Mouse (Mus musculus): ENCODE measurements at regions not wholly inside any gene's neighbourhood (a gene's known extent, or its start where the extent isn't known, plus 50 kb on each side); places are given as distances from the start of the nearest gene placed in this dataset.

GRCm38 (mm10) chr19:49375754-49376619 lies 1170.2 kb downstream of the Sorcs3 start:
- no peak for DNase-seq (ENCODE audit: low spot score in 2 of 2)

DNA sequence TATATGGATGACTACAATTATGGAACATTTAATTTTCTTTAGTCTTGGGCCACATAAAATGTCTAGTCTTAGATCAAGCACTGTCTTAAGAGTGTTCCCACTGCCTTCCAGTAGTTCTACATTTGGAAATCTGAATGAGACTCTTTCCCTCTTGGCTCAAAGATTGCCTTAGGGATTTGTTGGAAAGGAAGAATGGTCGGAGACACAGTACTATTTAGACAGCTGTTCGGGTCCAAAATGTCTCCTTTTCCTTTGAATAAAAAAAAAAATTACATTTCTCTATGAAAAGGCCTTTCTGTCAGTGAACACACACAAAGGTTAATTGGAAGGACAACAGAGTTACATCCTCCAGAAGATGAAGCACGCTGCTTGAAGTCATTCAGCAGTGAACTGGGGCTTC lies 1173.8 kb downstream of the Sorcs3 start:
- DNase-seq (ENCODE audit: low spot score in 2 of 2): no peak

DNA sequence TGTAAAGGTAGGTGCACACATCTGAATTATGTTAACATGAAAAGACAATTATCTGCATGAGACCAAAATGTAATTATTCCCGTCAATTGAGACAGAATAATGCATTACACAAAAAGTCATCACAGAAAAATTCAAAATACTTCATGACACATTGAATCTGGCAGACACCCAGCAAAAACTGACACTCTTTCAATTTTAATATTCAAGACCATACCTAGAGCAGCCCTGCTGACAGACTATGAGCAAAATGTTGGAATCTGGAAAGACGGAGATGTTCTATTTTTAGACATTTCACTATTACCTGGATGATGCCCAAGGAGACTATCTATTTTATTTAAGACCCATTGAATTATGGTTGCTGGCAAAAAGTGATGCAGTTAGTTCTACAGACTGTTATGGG lies 1190.4 kb downstream of the Sorcs3 start:
- no peak for DNase-seq (ENCODE audit: low spot score in 2 of 2)

- no peak for DNase-seq (ENCODE audit: low spot score in 2 of 2)
These were observed 1209.5 kb downstream of the Sorcs3 start for GRCm38 (mm10) chr19:49415326-49415725.

DNA sequence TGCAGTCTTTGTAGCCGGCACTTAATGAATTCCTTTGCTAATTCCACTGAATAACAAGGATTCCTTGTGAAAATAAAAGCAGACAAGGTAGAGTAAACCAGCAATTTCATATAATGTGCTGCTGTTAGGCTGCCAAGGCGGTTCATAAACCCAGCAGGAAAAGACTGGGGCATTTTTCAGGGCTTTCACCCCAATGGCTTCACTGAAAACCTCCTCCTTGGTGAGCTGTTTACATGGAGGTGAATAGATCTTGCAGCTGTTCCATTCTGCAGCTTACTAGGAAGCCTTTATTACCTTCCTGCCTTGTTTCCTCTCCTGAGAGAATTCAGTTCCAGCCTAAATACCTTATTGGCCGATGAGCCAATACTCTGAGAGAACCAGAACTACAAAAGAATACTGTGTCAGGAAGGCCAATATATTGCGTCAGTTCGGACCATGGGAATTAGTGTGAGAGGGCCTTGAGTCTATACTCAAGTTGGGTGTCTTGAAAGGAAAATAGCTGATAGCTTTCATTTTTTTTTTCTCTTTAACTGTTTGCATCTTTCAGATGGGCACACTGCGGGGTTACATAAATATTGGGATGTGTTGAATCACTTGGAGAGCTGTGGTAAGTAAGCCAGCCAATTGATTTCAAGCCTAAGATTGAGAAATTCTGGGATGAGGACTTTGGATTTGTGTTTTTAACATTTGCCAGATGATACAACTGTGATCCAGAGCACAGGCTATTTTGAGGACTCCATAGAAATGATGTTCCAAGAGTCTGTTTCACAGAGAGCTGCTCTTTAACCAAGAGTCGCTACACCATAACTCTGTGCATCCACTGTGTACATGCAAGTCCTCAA lies 1217.5 kb downstream of the Sorcs3 start:
- peak in 1 of 2 experiments; percentile 1 for DNase-seq (ENCODE audit: low spot score in 2 of 2)

All from urinary bladder, adult 18-20 months (tissue).